Mouse (Mus musculus): ENCODE data around the gene Nek8.

The Nek8 gene

GRCm38 (mm10) chr11:78137584-78137983, 38.9 kb downstream of the Nek8 start:
- DNase-seq = peak; percentile 80

DNA sequence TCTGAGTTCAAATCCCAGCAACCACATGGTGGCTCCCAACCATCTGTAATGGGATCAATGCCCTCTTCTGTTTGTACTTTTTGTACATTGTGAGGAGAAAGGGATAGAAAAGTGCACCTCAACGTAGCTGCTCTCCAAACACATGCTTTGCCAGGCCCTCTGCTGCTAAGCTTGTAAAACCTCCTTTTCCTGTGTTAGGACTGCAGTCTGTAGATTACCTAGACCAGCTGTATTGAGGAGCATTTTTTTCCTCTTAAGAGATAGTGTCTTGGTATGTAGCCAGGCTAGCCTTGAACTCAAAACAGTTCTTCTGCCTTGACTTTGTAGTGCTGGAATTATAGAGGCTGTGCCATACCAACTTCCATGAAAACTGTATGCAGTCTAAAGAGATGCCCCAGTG, 40.3 kb downstream of the Nek8 start:
- DNase-seq = no peak

DNA sequence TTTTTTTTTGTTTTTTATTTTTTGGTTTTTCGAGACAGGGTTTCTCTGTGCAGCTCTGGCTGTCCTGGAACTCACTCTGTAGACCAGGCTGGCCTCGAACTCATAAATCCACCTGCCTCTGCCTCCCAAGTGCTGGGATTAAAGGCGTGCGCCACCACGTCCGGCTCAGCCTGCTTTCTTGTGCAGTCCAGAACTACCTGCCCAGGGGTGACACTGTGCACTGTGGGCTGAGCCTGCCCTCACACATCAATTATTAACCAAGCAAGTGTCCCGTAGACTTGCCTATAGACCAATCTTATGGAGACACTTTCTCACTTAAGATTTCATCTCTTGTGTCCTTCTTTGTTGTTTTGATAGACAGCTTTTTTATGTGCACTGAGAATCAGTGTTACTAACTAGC, 41.2 kb downstream of the Nek8 start:
- DNase-seq = peak; percentile 49

GRCm38 (mm10) chr11:78134344-78134743, 42.1 kb downstream of the Nek8 start:
- DNase-seq = no peak

GRCm38 (mm10) chr11:78133915-78134314, 42.6 kb downstream of the Nek8 start:
- no peak for DNase-seq

GRCm38 (mm10) chr11:78129458-78129857, 47.0 kb downstream of the Nek8 start:
- no peak for DNase-seq

- DNase-seq = no peak
Measured at GRCm38 (mm10) chr11:78126739-78127138, 49.7 kb downstream of the Nek8 start.

DNA sequence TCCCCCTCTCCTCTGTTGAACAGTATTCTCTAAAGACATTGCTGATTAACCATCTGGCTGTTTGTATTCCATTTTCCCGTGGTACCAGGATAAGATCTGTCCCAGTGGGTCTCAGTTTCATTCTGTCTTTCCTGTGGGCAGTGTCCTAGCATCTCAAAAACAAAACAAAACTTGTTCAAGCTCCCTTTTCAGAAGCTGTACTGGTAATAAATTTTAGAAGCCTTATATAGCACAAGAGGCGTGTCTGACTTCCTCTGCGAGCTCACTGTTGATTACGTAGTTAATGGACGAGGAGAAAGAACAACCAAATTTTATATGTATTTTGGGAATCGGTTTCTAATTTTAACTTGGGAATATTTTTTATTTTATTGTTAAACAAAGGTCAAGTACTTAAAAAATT, 50.8 kb downstream of the Nek8 start:
- DNase-seq = no peak

DNA sequence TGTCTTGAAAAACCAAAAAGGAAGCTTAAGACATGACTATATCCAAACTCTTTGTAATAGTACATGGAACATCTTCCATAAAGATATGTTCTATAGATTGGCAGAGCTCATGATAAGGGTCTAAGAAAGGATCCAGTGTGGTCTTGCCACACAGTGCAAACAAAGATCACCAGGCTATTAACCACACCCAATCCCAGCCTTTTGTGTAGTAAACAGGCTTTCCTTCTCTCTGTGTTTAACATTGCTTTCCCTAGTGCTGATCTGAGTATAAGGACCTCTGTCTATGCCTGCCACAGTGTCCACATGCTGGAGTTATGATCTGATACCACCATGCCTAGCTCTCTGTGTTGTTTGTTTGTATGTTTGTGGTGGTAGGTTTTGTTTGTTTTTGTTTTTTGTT, 52.7 kb downstream of the Nek8 start:
- no peak for DNase-seq

- no peak for DNase-seq
Measured at GRCm38 (mm10) chr11:78122815-78123214, 53.7 kb downstream of the Nek8 start.

DNA sequence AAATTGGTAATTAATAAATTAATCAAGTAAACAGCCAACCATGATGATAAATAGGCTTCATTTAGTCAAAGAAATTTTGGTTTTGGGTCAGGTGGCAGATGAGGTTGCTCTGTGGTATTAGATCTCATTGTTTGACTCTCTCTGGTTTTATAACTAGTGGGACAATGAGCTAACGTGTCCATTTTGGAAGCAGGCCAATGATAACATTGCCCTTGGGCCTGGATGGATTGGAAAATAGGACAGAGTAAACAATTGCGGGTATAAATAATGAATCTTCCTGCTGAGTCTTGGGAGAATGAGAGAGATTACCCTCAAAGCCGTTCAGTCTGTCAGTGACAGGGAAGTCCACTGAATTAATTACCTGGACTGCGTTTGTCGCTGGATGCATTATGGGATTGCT, 55.3 kb downstream of the Nek8 start:
- peak; percentile 64 for DNase-seq

GRCm38 (mm10) chr11:78119898-78120297, 56.6 kb downstream of the Nek8 start:
- no peak for DNase-seq

DNA sequence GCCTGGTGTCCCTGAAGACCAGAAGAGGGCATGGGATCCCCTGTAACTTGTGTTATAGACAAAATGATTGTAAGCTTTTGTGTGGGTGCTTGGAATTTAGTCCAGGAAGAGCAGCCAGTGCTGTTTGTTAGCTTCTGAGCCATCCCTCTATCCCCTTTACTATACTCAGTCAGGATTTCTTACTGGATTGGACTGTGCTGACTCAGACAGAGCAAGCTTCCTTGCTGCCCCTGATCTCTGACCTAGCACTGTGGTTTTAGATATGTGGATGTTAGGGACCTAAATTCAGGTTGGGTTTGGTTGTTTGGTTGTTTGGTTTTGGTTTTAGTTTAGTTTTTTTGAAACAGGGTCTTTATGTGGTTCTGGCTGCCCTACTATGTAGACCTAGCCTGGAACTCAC, 58.0 kb downstream of the Nek8 start:
- no peak for DNase-seq

- DNase-seq = peak; percentile 39
Measured at GRCm38 (mm10) chr11:78116146-78116410, 60.4 kb downstream of the Nek8 start.
